Mouse (Mus musculus): Measurements from ENCODE around the gene Loxl1. TPM values are rescaled to one million over a fixed set of nuclear protein-coding genes. Genes with fewer than 3 reads are reported as not detected.

Gene Loxl1
- polyA plus RNA-seq, 1 experiment from 2014 or later = 53.6 TPM

GRCm38 (mm10) chr9:58241780-58242485 lies 71.1 kb downstream of the Loxl1 start:
- peaks cover 23% of the 10 kb centered on the region for H3K36me3 ChIP-seq (ENCODE audit: control insufficient read depth, insufficient read depth, low read length)
- peaks cover 19 to 32% of the 10 kb centered on the region in 2 experiments for H3K4me1 ChIP-seq (ENCODE audit: control insufficient read depth in 2 of 2, insufficient read depth in 2 of 2, low read length in 2 of 2)
- 41% methylated on average over 9 of the region's 9 CpGs for WGBS
- ATAC-seq (ENCODE audit: insufficient number of reproducible peaks, insufficient read depth, low FRiP score, low read depth) = 0 out of 2 replicates have a peak, but pooled peaks have one; percentile 59
- no peak overlapping the region for H3K4me3 ChIP-seq (ENCODE audit: control insufficient read depth in 1 of 2, insufficient read depth in 1 of 2, low read depth in 1 of 2, low read length in 2 of 2)
- peak overlapping the region; percentile 64 to 67 for H3K27ac ChIP-seq (replicated peaks in 1 of 2; ENCODE audit: control insufficient read depth in 1 of 2, insufficient read depth in 1 of 2, low read depth in 2 of 2, low read length in 2 of 2)
- H3K4me2 ChIP-seq (ENCODE audit: low read length) = peak overlapping the region; percentile 23
- no peaks in the 10 kb centered on the region for H3K27me3 ChIP-seq (ENCODE audit: control insufficient read depth, insufficient read depth, low read length)
- H3K9ac ChIP-seq (ENCODE audit: low read length) = peak overlapping the region; percentile 28; the same call in 1 of the 2 replicates
- H3K9me3 ChIP-seq (ENCODE audit: control insufficient read depth, low read length) = no peaks in the 10 kb centered on the region

Other genes starting within 250 kb of the Loxl1 start
- 0.57 TPM in 1 of 2 replicates, not detected in the other for gene Stra6, start 249.4 kb downstream of the Loxl1 start, polyA plus RNA-seq (2014; fragmentation: Nextera tagmentation; extraction: Ambion mirVana)
- gene Ccdc33, start 194.4 kb downstream of the Loxl1 start, polyA plus RNA-seq (2014; fragmentation: Nextera tagmentation; extraction: Ambion mirVana) = not detected in 2 replicates
- 10.5 and 15.6 TPM in 2 replicates for gene Islr, start 108.9 kb downstream of the Loxl1 start, polyA plus RNA-seq (2014; fragmentation: Nextera tagmentation; extraction: Ambion mirVana)
- not detected in 2 replicates for gene Islr2, start 108.9 kb downstream of the Loxl1 start, polyA plus RNA-seq (2014; fragmentation: Nextera tagmentation; extraction: Ambion mirVana)
- 11.0 and 11.8 TPM in 2 replicates for gene Pml, start 63.4 kb downstream of the Loxl1 start, polyA plus RNA-seq (2014; fragmentation: Nextera tagmentation; extraction: Ambion mirVana)
- 22.7 and 25.6 TPM in 2 replicates for gene Stoml1, start 60.0 kb downstream of the Loxl1 start, polyA plus RNA-seq (2014; fragmentation: Nextera tagmentation; extraction: Ambion mirVana)
- gene Tbc1d21, start 57.3 kb upstream of the Loxl1 start, polyA plus RNA-seq (2014; fragmentation: Nextera tagmentation; extraction: Ambion mirVana) = not detected in 2 replicates
- gene Insyn1, start 175.4 kb upstream of the Loxl1 start, polyA plus RNA-seq (2014; fragmentation: Nextera tagmentation; extraction: Ambion mirVana) = 1.1 and 1.8 TPM in 2 replicates
- gene Cd276, start 242.3 kb upstream of the Loxl1 start, polyA plus RNA-seq (2014; fragmentation: Nextera tagmentation; extraction: Ambion mirVana) = 30.9 and 31.0 TPM in 2 replicates

Data from heart, embryonic 14.5 days (tissue).